Mouse (Mus musculus): ENCODE data around the gene Smim26. TPM values are rescaled to one million over a fixed set of nuclear protein-coding genes. Genes with fewer than 3 reads are reported as not detected.

Smim26 gene
- polyA plus RNA-seq, 1 experiment from 2014 or later = 53.7 TPM

DNA sequence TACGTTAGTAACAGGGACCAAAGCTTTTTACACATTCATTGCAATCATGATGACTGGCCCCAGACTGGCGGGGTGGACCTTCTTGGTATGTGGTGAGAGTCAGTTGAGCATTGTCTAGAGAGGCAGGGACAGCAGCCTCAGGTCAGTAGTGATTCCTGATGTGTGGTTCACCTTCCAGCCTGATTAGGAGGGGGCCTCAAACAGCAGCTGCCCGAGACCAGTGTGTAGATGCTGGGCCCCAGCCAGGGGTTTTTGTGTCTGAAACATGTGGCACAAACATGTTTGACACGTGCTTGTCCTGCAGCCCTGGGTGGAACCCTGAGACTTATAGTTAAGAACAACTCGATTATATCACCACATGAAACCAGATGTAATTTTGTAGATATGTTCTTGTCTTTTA is 40.4 kb downstream of the Smim26 start:
- no peak overlapping the region for H3K9ac ChIP-seq (replicated peaks; ENCODE audit: low read depth, low read length)
- 77% methylated on average over 5 of the region's 5 CpGs for WGBS
- H3K27me3 ChIP-seq (replicated peaks; ENCODE audit: control insufficient read depth, insufficient read depth, low read length) = no peaks in the 10 kb centered on the region
- no peak overlapping the region for H3K4me2 ChIP-seq (ENCODE audit: low read length)
- H3K36me3 ChIP-seq (ENCODE audit: control insufficient read depth, insufficient read depth) = no peaks in the 10 kb centered on the region
- H3K4me1 ChIP-seq (replicated peaks; ENCODE audit: control insufficient read depth, insufficient read depth, low read length) = peaks cover 5% of the 10 kb centered on the region
- no peak overlapping the region for H3K4me3 ChIP-seq (replicated peaks; ENCODE audit: low read length)
- no peak for ATAC-seq
- 0 out of 2 replicates have a peak, but pooled peaks cover 2% of the 10 kb centered on the region for H3K9me3 ChIP-seq (ENCODE audit: control insufficient read depth, low read length)
- no peak overlapping the region for H3K27ac ChIP-seq (ENCODE audit: low read length)

DNA sequence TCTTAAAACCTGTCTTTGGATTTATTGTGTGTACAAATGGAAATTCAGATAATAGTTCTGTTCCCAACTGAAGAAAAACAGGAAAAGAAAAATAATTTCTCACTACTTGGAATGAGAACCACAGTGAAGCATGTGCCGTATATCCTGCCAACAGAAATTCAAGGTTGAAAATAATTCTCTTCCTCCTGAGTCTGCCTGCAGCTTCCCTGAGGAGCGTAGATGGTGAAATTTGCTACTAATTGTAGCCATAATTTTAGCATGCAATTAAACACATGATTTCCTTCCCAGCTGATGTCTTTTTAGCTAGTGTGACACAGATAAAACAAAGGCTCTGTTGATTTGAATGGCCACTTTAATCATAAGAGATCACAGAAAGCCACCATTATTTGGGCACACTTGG is 40.9 kb downstream of the Smim26 start:
- Histone ChIP-seq H3K4me3 (replicated peaks; ENCODE audit: low read length) (no peak overlapping the region), H3K27ac (ENCODE audit: low read length) (no peak overlapping the region), H3K36me3 (ENCODE audit: control insufficient read depth, insufficient read depth) (no peaks in the 10 kb centered on the region), H3K4me2 (ENCODE audit: low read length) (no peak overlapping the region), H3K27me3 (replicated peaks; ENCODE audit: control insufficient read depth, insufficient read depth, low read length) (no peaks in the 10 kb centered on the region), H3K9me3 (ENCODE audit: control insufficient read depth, low read length) (0 out of 2 replicates have a peak, but pooled peaks cover 2% of the 10 kb centered on the region), H3K9ac (replicated peaks; ENCODE audit: low read depth, low read length) (no peak overlapping the region), H3K4me1 (replicated peaks; ENCODE audit: control insufficient read depth, insufficient read depth, low read length) (peaks cover 5% of the 10 kb centered on the region)
- WGBS = 49% methylated on average over 2 of the region's 2 CpGs
- ATAC-seq = no peak

DNA sequence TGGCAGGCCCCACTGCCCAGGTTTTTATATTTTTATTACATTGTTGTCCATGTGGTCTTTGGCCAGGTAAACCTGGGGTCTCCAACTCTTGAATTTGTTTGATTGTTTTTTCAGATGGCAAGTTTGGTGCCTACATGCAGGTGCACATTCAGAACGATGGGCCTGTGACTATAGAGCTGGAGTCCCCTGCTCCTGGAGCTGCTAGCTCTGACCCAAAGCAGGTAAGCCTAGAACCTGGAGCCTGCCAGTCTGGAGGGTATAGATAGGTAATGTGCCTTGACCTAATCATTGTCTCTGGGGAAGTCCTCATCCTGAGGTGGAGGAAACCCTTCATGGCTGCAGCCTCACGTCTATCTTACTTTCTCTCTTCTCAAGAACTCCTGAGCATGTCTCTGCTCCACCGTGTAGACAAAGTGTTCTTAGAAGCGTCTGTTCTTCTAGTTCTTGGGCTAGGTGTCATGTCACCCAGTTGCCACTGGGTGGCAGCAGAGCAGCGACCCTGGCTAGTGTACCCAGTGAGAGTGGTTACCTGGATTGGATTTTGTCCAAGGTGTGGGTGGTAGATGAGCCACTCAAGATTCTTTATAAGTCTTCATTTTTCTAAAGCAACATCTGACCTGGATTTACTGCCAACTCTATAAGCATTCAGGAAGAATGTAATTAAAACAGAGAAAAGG is 41.9 kb downstream of the Smim26 start:
- Histone ChIP-seq H3K9ac (replicated peaks; ENCODE audit: low read depth, low read length) (no peak overlapping the region), H3K4me2 (ENCODE audit: low read length) (no peak overlapping the region), H3K4me3 (replicated peaks; ENCODE audit: low read length) (no peak overlapping the region), H3K36me3 (ENCODE audit: control insufficient read depth, insufficient read depth) (no peaks in the 10 kb centered on the region), H3K4me1 (replicated peaks; ENCODE audit: control insufficient read depth, insufficient read depth, low read length) (peaks cover 5% of the 10 kb centered on the region), H3K9me3 (ENCODE audit: control insufficient read depth, low read length) (0 out of 2 replicates have a peak, but pooled peaks cover 2% of the 10 kb centered on the region), H3K27me3 (replicated peaks; ENCODE audit: control insufficient read depth, insufficient read depth, low read length) (no peaks in the 10 kb centered on the region), H3K27ac (ENCODE audit: low read length) (no peak overlapping the region)
- ATAC-seq = peak; percentile 59; the same call in 1 of the 2 replicates
- WGBS = 20% methylated on average over 5 of the region's 5 CpGs

DNA sequence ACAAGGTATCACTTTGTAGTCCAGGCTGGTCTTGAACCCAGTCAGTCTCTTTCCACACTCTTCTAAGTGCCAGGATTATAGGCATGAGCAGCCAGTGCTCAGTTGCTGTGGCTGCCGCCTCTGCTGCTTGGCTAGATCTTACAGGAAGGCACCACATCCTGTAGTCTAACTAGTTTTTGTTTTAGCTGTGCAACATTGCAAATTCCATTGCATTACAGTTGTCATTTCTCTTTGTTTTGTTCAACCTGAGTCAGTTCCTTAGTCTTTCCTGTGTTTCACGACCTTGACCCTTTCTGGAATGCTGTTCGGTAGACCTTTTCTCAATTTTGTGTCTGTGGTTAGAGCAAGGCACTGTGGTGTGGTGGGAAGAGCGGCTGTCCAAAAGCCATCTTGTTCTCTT is 43.4 kb downstream of the Smim26 start:
- Histone ChIP-seq H3K27me3 (replicated peaks; ENCODE audit: control insufficient read depth, insufficient read depth, low read length) (no peaks in the 10 kb centered on the region), H3K4me3 (replicated peaks; ENCODE audit: low read length) (no peak overlapping the region), H3K27ac (ENCODE audit: low read length) (no peak overlapping the region), H3K4me1 (replicated peaks; ENCODE audit: control insufficient read depth, insufficient read depth, low read length) (peaks cover 5% of the 10 kb centered on the region), H3K9me3 (ENCODE audit: control insufficient read depth, low read length) (0 out of 2 replicates have a peak, but pooled peaks cover 2% of the 10 kb centered on the region), H3K9ac (replicated peaks; ENCODE audit: low read depth, low read length) (no peak overlapping the region), H3K4me2 (ENCODE audit: low read length) (no peak overlapping the region), H3K36me3 (ENCODE audit: control insufficient read depth, insufficient read depth) (no peaks in the 10 kb centered on the region)
- WGBS = 89% methylated on average over 4 of the region's 4 CpGs
- no peak for ATAC-seq

DNA sequence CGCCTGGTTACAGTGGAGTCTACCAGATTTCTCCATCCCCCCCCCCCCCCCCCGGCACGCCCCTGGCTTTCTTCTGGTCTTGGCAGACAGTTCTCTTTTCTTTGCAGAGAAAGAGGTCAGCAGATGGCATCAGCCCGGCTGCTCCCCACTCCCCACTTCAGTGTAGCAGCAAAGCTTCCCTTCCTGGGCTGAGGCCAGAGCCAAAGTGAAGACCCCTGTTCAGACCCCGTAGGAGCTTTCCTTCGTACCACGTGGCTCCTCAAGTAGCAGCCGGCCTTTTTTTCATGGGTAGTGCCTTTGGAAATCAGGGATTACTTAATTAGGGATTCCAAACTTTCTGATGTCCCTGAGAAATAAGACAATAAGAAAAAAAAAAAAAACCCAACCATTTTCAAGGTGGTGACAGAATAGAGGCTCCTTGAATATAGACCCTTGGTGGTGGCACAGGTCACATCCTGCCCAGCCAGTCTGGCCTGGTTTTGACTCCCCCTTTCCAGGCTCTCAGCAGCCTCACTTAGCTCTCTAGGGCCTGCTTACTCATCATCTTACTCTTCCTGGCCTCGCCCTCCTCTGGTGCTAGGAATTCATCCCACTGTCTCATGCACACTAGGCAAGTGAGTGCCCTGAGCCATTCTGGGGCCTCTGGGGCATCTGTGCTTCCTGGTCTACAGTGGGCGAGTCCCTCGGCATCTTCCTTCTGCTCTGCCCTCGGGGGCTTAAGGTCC is 44.0 kb downstream of the Smim26 start:
- ATAC-seq = no peak
- H3K9ac ChIP-seq (replicated peaks; ENCODE audit: low read depth, low read length) = no peak overlapping the region
- H3K27me3 ChIP-seq (replicated peaks; ENCODE audit: control insufficient read depth, insufficient read depth, low read length) = no peaks in the 10 kb centered on the region
- no peak overlapping the region for H3K4me2 ChIP-seq (ENCODE audit: low read length)
- no peaks in the 10 kb centered on the region for H3K36me3 ChIP-seq (ENCODE audit: control insufficient read depth, insufficient read depth)
- H3K9me3 ChIP-seq (ENCODE audit: control insufficient read depth, low read length) = no peaks in the 10 kb centered on the region
- whole genome bisulfite sequencing = 73% methylated on average over 12 of the region's 12 CpGs
- H3K4me3 ChIP-seq (replicated peaks; ENCODE audit: low read length) = no peak overlapping the region
- peaks cover 5% of the 10 kb centered on the region for H3K4me1 ChIP-seq (replicated peaks; ENCODE audit: control insufficient read depth, insufficient read depth, low read length)
- H3K27ac ChIP-seq (ENCODE audit: low read length) = no peak overlapping the region

DNA sequence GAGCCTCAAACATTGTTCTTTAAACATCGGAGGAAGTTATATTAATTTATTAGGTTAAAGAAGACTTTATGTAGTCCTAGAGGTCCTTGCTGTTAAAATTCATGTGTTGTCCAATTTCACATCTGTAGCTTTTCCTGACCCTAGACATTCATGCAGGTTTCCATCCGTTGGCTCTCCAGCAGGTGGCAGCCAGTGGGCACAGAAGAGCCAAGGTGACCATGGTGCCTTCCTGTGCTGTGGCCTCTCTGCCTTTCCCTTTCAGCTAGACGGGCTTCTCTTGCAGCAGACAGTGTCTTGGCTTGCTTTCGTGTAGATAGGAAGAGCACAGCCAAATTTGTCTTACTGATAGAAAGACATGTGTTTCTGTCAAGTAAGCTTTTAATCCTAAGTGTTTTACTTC is 44.9 kb downstream of the Smim26 start:
- Histone ChIP-seq H3K4me3 (replicated peaks; ENCODE audit: low read length) (no peak overlapping the region), H3K27ac (ENCODE audit: low read length) (no peak overlapping the region), H3K36me3 (ENCODE audit: control insufficient read depth, insufficient read depth) (no peaks in the 10 kb centered on the region), H3K4me2 (ENCODE audit: low read length) (no peak overlapping the region), H3K9me3 (ENCODE audit: control insufficient read depth, low read length) (no peaks in the 10 kb centered on the region), H3K4me1 (replicated peaks; ENCODE audit: control insufficient read depth, insufficient read depth, low read length) (peaks cover 5% of the 10 kb centered on the region), H3K27me3 (replicated peaks; ENCODE audit: control insufficient read depth, insufficient read depth, low read length) (no peaks in the 10 kb centered on the region), H3K9ac (replicated peaks; ENCODE audit: low read depth, low read length) (no peak overlapping the region)
- ATAC-seq = peak; percentile 34
- 60% methylated on average over 4 of the region's 4 CpGs for WGBS

DNA sequence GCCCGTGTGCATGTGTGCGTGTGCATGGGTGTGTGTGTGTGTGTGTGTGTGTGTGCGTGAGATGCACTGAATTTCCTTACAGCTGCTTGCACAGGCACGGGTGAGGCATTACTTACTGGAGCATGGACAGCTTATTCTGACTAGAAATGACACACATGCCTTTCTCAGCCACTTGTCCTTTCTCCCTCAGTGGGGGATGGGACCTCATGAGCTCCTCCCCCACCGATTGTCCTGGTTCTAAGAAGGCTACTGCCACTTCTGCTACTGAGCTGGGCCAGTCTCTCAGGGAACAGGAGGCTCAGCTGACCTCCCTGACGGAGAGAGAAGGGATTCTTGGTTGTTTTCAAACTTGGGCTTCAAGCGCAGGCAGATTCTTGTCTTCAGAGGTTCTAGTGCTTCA is 46.2 kb downstream of the Smim26 start:
- WGBS = 71% methylated on average over 7 of the region's 7 CpGs
- H3K4me2 ChIP-seq (ENCODE audit: low read length) = no peak overlapping the region
- H3K4me1 ChIP-seq (replicated peaks; ENCODE audit: control insufficient read depth, insufficient read depth, low read length) = peaks cover 5% of the 10 kb centered on the region; the same call in 1 of the 2 replicates
- H3K27me3 ChIP-seq (replicated peaks; ENCODE audit: control insufficient read depth, insufficient read depth, low read length) = no peaks in the 10 kb centered on the region
- H3K27ac ChIP-seq (ENCODE audit: low read length) = no peak overlapping the region
- no peaks in the 10 kb centered on the region for H3K9me3 ChIP-seq (ENCODE audit: control insufficient read depth, low read length)
- H3K9ac ChIP-seq (replicated peaks; ENCODE audit: low read depth, low read length) = no peak overlapping the region
- H3K36me3 ChIP-seq (ENCODE audit: control insufficient read depth, insufficient read depth) = no peaks in the 10 kb centered on the region
- no peak overlapping the region for H3K4me3 ChIP-seq (replicated peaks; ENCODE audit: low read length)
- ATAC-seq = no peak

DNA sequence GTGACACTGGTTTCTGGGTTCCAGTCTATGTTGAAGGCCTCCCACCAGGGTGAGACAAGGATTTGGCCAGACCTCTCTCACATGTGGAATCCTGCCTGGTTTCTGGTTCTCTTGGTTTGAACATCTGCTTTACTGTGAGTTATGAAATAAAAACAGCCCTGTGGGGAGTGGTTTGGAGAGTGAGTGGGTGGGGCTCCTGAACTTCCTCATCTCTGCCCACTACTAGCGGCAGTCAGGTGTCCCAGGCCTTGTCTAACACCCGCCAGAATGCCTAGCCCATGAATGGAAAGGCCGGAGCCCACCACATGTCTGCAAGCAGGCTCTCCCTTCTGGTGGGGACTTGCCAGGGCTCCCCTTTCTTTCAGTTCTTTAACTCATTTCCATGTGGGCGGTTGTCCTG is 48.1 kb downstream of the Smim26 start:
- ATAC-seq = no peak
- WGBS = 84% methylated on average over 4 of the region's 4 CpGs
- no peaks in the 10 kb centered on the region for H3K36me3 ChIP-seq (ENCODE audit: control insufficient read depth, insufficient read depth)

More for the DNA sequence above, 48.1 kb downstream of the Smim26 start:
- Histone ChIP-seq H3K9ac (replicated peaks; ENCODE audit: low read depth, low read length) (no peak overlapping the region), H3K27ac (ENCODE audit: low read length) (no peak overlapping the region), H3K4me1 (replicated peaks; ENCODE audit: control insufficient read depth, insufficient read depth, low read length) (peaks cover 5% of the 10 kb centered on the region; the same call in 1 of the 2 replicates), H3K27me3 (replicated peaks; ENCODE audit: control insufficient read depth, insufficient read depth, low read length) (no peaks in the 10 kb centered on the region), H3K4me2 (ENCODE audit: low read length) (no peak overlapping the region), H3K4me3 (replicated peaks; ENCODE audit: low read length) (no peak overlapping the region), H3K9me3 (ENCODE audit: control insufficient read depth, low read length) (no peaks in the 10 kb centered on the region)

Measured in forebrain, embryonic 16.5 days (tissue).